Mouse (Mus musculus) retina, postnatal 7 days (tissue): ENCODE data around the gene Tssk2.

ENCODE experiments used
- DNase-seq: peaks from one replicate; pipeline ENCODE4 v3.0.0-alpha.2; 2012; ENCODE audit warnings: low read depth, low spot score

Gene Tssk2

GRCm38 (mm10) chr16:17945081-17945831 is 46.8 kb downstream of the Tssk2 start:
- no peak for DNase-seq

DNA sequence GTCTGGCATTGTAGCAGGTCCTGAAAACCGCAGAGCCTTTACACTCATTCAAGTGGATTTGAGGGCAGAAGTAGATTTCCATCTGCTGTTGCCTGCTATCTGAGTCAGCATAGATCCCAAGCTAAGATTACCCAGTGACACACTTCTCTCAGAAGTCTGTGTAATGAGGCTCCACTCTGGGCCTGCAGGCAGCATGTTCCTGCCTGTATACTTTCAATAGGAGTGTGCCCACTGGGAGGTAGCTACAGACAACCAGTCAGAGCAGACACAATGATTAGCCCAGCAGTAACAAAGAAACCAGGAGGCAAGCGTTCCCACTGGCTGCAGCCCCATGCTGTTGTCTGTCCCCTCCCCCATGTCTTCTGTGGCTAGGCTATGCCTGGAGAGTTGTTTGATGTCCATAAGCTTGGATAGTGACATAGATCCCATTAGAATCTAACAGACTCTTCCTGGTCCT is 51.0 kb downstream of the Tssk2 start:
- no peak for DNase-seq
